Mouse (Mus musculus): Measurements from ENCODE around the gene Cntnap2.
A peak's percentile ranks its signal among the peaks of the same experiment; 100 is the strongest.

Gene Cntnap2

DNA sequence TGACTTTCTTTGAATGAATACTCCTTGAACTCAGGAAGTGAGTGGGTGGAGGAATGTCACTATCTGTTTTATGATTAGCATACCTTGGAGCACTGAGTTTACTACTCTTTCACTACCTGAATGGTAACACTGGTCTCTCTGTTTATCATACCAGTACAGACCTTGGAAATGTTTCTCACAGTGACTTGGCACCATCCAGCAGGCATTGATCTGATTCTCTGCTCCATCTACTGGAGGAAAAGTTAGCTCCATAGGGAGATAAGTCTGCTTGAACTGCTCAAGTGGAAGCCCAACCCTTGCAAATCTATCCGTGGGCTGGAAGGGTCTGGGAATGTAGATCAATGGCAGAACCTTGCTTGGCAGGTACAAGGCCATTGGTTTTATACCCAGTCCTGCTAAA is 2235.3 kb downstream of the Cntnap2 start:
- no peak for DNase-seq (ENCODE audit: low spot score)

- no peak for DNase-seq (ENCODE audit: low spot score)
Observed at GRCm38 (mm10) chr6:47304848-47305490, 2245.8 kb downstream of the Cntnap2 start.

DNA sequence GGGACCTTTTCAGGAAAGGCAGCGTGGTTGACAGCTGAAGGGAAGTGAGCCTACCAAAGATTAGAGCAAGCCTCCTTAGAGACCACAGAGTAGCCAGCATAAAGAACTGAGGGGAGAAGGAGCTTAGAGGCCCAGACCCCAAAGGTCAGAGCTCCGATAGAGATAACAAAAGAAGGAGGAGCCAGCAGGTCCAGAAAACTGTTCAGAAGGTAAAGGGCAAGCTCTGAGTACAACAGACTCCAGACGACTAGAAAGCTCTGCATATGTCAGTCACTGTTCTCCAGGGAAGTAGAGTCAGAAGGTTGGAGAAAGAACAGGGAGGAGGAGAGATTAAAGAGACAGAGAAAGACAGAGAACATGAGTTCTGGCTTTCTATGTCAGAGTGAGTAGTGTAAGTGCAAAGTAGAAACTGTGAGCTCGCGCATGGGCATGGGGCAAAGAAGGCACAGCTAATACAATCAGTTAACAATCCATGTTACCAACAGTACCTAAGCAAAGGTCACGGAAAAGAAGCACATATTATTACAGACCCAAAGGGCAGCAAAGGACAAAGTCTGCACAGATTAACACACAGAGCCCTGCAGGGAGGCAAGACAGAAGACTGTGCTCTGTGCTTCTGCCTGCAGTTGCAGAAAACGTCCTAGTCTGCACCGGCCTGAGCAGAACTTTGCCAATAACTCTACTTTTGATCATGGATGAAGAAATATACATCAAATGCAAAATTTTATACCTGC is 2247.1 kb downstream of the Cntnap2 start:
- no peak for DNase-seq (ENCODE audit: low spot score)

DNA sequence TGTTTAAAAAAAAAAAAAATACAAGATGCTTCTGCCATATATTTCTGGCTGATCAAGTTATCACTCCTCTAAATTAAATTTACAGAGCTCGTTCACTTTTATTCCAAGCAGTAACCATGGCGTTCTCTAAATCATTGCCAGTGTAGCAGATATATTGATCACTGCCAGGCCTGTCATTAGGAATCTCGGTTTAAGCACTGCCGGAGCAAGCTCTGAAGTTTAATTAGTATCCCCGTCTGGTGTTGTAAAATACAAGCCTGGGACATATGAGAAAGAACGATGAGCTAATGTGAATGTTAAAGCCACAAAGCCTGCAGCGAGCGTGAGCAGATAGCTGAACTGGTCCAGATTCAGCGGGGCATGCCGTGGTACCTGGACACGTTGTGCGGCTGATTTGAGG is 2247.8 kb downstream of the Cntnap2 start:
- no peak for DNase-seq (ENCODE audit: low spot score)

GRCm38 (mm10) chr6:47314507-47315334 is 2255.6 kb downstream of the Cntnap2 start:
- peak; percentile 69 for DNase-seq (ENCODE audit: low spot score)

DNA sequence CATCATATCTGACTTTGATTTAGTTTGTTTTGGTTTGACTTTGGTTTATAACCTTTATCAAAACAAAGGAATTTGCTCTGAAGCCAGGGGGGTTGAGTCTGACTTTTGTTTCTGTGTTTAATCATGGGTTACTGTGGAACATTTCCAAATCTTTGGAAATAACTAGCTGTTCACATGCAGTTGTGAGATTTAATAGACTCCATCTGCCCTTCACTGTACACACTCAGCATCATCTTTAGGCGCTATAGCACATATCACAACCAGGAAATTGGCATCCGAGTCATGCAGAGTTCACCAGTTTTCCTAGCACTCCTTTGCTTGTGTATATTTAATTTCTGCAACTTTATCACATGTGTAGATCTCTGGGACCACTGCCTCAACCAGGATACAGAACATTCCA is 2256.3 kb downstream of the Cntnap2 start:
- DNase-seq (ENCODE audit: low spot score), result no peak

DNA sequence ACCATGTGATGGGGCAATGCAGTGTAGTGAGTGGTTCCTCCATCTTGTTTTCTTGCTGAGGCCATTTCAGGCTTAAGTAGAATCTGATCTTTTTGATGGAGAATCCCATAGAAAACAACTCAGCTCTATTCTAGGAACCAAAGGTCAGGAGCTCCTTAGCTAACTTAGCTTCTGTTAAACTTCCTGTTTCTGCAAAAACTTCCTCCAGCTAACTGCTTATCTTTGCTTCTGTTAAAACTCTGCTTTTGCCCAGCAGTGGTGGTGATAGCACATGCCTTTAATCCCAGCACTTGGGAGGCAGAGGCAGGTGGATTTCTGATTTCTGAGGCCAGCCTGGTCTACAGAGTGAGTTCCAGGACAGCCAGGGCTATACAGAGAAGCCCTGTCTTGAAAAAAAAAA is 2258.1 kb downstream of the Cntnap2 start:
- DNase-seq (ENCODE audit: low spot score), result no peak

GRCm38 (mm10) chr6:47318705-47319104 is 2259.5 kb downstream of the Cntnap2 start:
- DNase-seq (ENCODE audit: low spot score), result peak; percentile 67

DNA sequence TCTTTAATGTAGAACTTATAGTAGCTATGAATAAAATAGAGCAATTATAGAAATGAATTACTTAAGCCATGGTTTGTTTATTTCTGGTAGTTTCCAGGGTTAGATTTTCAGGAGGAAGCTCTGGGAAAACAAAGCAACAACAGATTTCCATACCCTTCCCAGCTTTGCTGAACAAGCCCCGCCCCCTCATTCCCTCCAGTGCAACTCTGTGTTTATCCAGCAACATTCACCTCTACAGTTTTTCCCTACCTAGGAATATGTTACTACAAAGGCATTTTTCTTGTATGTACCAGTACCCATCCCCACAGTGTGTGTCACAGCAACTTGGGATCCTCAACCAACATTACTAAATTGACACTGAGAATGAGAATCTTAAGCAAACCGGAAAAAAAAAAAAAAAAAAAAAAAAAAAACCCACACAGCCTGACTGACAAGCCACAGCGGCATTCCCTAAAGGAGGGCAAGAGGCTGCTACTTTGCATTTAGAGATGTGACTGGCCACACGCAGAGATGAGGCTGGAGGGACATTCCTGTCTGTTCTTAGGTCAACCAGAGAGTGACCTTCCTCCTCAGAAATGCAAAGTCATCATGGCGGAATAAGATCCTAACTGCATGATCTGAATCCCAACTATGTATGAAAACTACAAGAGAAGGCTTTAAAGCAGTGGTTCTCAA is 2260.3 kb downstream of the Cntnap2 start:
- peak; percentile 79 for DNase-seq (ENCODE audit: low spot score)

DNA sequence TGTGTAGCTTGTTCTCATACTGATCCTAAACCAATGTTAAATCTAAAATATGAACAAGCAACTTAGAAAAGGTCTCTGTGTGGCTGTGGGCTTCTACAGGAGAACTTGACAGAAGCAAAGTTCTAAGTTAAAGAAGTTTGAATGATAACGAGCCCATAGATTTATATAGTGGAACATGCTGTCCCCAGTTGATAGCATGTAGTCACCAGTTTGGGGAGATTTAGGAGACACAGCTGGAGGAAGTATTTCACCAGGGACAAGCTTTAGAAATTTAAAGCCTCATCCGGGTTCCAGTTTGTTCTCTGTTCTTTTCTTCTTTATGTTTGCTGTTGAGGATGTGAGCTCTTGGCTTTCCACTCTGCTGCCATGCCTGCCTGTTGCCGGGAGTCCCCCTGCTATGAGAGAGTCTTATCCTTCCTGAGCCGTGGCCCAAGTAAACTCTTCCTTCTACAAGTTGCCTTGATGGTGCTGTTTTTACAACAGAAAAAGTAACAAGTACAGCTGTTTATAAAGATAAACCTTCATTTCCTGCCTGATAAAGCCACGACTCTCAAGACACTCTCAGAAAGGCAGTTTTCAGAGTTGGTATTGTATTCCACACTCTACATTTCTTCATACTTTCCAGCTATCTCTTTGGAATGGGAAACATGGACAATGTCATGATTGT is 2264.1 kb downstream of the Cntnap2 start:
- DNase-seq (ENCODE audit: low spot score), result no peak

- DNase-seq (ENCODE audit: low spot score), result no peak
Observed at GRCm38 (mm10) chr6:47323886-47324285, 2264.7 kb downstream of the Cntnap2 start.

DNA sequence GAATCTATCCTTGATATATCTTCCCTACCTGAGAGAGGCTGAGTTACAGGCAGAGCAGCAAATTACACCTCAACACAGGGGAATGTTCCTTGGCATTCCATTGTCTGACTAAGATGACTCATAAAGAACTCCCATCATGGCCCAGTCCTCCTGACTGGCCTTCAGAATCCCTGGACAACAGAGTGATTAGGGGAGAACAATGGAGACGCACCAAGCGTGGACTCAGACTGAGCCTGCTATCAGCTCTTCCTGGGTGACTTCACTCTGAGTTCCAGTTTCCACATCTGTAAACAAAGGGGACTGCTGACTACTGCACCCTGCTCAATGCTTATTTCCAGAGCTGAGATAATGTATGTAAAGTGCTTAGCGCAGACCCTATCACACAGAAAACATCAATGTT is 2269.1 kb downstream of the Cntnap2 start:
- DNase-seq (ENCODE audit: low spot score), result no peak

- peak; percentile 34 for DNase-seq (ENCODE audit: low spot score)
Observed at GRCm38 (mm10) chr6:47329212-47329611, 2270.1 kb downstream of the Cntnap2 start.

DNA sequence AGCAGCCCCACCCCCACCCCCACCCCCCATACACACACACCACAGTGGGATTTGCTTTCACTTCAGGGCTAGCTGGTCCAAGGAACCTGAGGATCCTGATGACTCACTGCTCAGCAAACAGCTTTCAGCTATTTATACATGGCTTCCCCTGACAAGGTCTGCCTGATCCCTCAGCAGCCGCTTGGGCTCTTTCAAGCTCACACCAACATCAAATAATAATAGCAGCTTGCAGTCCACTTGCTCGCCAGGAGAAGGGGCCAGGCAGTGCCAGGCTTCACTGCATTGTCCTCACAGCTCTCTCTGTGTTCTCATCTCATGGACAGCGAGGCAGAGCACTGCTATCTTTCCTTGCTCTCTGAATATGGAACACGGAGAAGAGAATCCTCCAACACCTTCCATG is 2273.9 kb downstream of the Cntnap2 start:
- peak; percentile 8 for DNase-seq (ENCODE audit: low spot score)

- no peak for DNase-seq (ENCODE audit: low spot score)
Observed at GRCm38 (mm10) chr6:47334377-47334776, 2275.2 kb downstream of the Cntnap2 start.

DNA sequence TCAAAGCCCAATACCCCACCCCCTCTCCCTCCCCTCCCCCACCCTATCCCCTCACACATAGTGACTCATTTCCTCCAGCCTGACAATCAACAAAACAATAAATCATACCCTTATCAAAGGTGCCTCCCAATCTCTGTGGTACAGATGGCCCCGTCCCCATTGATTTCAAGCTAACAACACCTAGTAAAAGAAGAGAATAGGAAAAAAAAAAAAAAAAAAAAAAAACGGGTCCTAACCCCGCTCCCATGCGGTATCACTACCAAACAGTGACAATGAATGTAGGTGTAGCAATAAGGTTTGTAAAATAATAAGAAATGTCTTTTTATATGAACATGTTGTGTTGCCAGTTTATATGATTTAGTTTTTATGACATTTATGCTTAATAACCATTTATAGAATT is 2278.1 kb downstream of the Cntnap2 start:
- no peak for DNase-seq (ENCODE audit: low spot score)

DNA sequence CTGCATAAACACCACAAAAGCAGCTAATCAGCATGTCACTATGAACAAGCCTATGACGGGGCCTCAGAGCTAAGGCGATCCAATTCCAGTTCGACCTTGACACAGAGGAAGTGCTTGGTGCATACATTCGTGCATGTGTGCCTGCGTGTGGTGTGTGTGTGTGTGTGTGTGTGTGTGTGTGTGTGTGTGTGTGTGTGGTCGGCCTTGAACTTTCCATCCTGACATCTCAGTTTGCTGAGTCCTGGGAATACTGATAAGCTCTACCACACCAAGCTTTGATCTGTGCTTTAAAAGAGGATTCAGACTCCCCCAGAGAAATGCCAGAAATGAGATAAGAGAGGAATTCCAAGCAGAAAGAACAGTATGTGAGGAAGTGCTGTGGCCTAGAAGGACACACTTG is 2279.0 kb downstream of the Cntnap2 start:
- DNase-seq (ENCODE audit: low spot score), result no peak

DNA sequence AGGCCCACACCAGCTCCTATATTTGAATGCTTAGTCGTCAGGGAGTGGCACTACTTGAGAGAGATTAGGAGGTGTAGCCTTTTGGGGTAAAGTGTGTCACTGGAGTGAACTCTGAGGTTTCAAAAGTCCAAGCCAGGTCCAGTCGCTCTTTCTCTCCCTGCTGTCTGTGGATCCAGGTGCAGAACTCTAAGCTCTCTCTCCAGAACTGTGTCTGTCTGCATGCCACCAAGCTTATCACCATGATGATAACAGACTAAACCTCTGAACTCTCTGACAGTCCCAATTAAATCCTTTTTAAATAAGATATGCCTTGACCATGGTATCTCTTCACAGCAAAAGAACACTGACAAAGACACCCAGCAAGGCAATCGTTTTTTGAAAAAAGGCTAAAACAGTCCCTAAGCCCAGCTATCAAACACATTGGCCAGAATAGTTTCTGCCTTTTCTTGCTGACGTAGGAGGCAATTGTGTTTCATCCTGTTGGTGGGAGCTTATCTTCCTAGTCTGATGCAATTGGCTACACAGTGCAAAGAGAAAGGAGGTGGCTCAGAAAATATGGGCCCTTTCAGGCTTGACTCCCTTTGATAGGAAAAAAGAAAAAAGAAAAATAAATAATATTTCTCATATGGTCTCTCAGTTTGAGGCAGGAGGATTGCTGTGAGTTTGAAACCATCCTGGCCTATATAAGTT is 2281.8 kb downstream of the Cntnap2 start:
- DNase-seq (ENCODE audit: low spot score), result no peak

- DNase-seq (ENCODE audit: low spot score), result no peak
Observed at GRCm38 (mm10) chr6:47341503-47341884, 2282.3 kb downstream of the Cntnap2 start.

GRCm38 (mm10) chr6:47343245-47343644 is 2284.1 kb downstream of the Cntnap2 start:
- DNase-seq (ENCODE audit: low spot score), result no peak

- no peak for DNase-seq (ENCODE audit: low spot score)
Observed at GRCm38 (mm10) chr6:47344696-47345095, 2285.5 kb downstream of the Cntnap2 start.
